Mouse (Mus musculus) stomach, embryonic 15.5 days (tissue): ENCODE data around the gene Galnt9. TPM values are rescaled to one million over a fixed set of nuclear protein-coding genes. Genes with fewer than 3 reads are reported as not detected.
A peak's percentile ranks its signal among the peaks of the same experiment; 100 is the strongest.

Experiments
- ATAC-seq: fragments of 200-750 bp; cut with Nextera tagmentation; 2 replicates; pipeline ENCODE4 v1.8.0; 2017; ENCODE audit warnings: low read depth, moderate number of reproducible peaks, moderate TSS enrichment; ENCODE audit not compliant: insufficient read depth, low FRiP score
- H3K27ac ChIP-seq: fragments of 300-500 bp; sonication (generic); 2 replicates; pipeline ENCODE4 v1.5.1; 2015; ENCODE audit warnings: mild to moderate bottlenecking, inconsistent platforms
- H3K27me3 ChIP-seq: fragments of 300-500 bp; sonication (generic); replicated peaks from 2 replicates; pipeline ENCODE4 v1.6.1; 2015; ENCODE audit warnings: inconsistent platforms
- H3K36me3 ChIP-seq: fragments of 300-500 bp; sonication (generic); 2 replicates; pipeline ENCODE4 v1.6.1; 2015; ENCODE audit warnings: inconsistent platforms
- H3K4me1 ChIP-seq: fragments of 300-500 bp; sonication (generic); 2 replicates; pipeline ENCODE4 v1.6.1; 2015; ENCODE audit warnings: inconsistent platforms
- H3K4me2 ChIP-seq: fragments of 300-500 bp; sonication (generic); 2 replicates; pipeline ENCODE4 v1.6.1; 2015; ENCODE audit warnings: mild to moderate bottlenecking, inconsistent platforms
- H3K4me3 ChIP-seq: fragments of 300-500 bp; sonication (generic); replicated peaks from 2 replicates; pipeline ENCODE4 v1.5.1; 2015; ENCODE audit warnings: inconsistent platforms
- H3K9ac ChIP-seq: fragments of 300-500 bp; sonication (generic); 2 replicates; pipeline ENCODE4 v1.6.1; 2015; ENCODE audit warnings: inconsistent platforms
- H3K9me3 ChIP-seq: fragments of 300-500 bp; sonication (generic); 2 replicates; pipeline ENCODE4 v1.6.1; 2016; ENCODE audit warnings: inconsistent platforms
- WGBS: fragments of 180-500 bp; shearing (Covaris S2); methylation state at CpG from one replicate; pipeline ENCODE4 v1.1.7; 2015; 5-methylcytosine and 5-hydroxymethylcytosine counted together
- microRNA-seq: library from miRNA; unstranded; fragments of <30 nt; microRNA quantifications from one replicate; pipeline ENCODE4, GENCODE M21; 2016
- polyA plus RNA-seq: library from polyadenylated mRNA; unstranded; fragments of >200 nt; fragmentation: Nextera tagmentation; extraction: Ambion mirVana; gene quantifications from 2 replicates; pipeline ENCODE4 v1.2.1, GENCODE M21; 2015

Gene Galnt9
- polyA plus RNA-seq, 1 experiment from 2014 or later = 0.71 TPM

GRCm38 (mm10) chr5:110652719-110653648, 108.8 kb downstream of the Galnt9 start, which contains the start of the genes Noc4l and Ddx51:
Gene Noc4l (minus strand): TSS chr5:110653417.
Gene Ddx51 (plus strand): TSS chr5:110653451.
- peak within 1 kb of the TSS; percentile 98 for H3K9ac ChIP-seq
- H3K27ac ChIP-seq = 0 out of 2 replicates have a peak within 1 kb of the TSS, but pooled peaks have one; percentile 44
- peaks cover 12% of the 10 kb centered on the region for H3K4me1 ChIP-seq
- peak within 1 kb of the TSS; percentile 86 for H3K4me3 ChIP-seq
- no peaks in the 10 kb centered on the region for H3K27me3 ChIP-seq
- no peaks in the 10 kb centered on the region for H3K9me3 ChIP-seq
- ATAC-seq = peak; percentile 86
- H3K36me3 ChIP-seq = peaks cover 49% of the 10 kb centered on the region
- whole genome bisulfite sequencing = under 1% methylated on average over 91 of the region's 91 CpGs
- H3K4me2 ChIP-seq = peak within 1 kb of the TSS; percentile 81

GRCm38 (mm10) chr5:110653686-110654085, 109.5 kb downstream of the Galnt9 start:
- WGBS = under 1% methylated on average over 37 of the region's 37 CpGs
- Histone ChIP-seq H3K9ac (peak overlapping the region; percentile 98), H3K9me3 (no peaks in the 10 kb centered on the region), H3K4me1 (peaks cover 12% of the 10 kb centered on the region), H3K4me3 (peak overlapping the region; percentile 86), H3K27me3 (no peaks in the 10 kb centered on the region), H3K4me2 (peak overlapping the region; percentile 81), H3K27ac (0 out of 2 replicates have a peak overlapping the region, but pooled peaks have one; percentile 44), H3K36me3 (peaks cover 50% of the 10 kb centered on the region)
- ATAC-seq = peak; percentile 28; the same call in 1 of the 2 replicates

- H3K27ac ChIP-seq = no peak overlapping the region
These were observed 115.5 kb downstream of the Galnt9 start for GRCm38 (mm10) chr5:110659682-110660081.

GRCm38 (mm10) chr5:110664041-110664440, 119.9 kb downstream of the Galnt9 start:
- Histone ChIP-seq H3K27me3 (no peaks in the 10 kb centered on the region), H3K36me3 (peaks cover 62% of the 10 kb centered on the region), H3K9ac (no peak overlapping the region), H3K4me3 (no peak overlapping the region), H3K4me2 (no peak overlapping the region), H3K27ac (no peak overlapping the region), H3K9me3 (no peaks in the 10 kb centered on the region), H3K4me1 (no peaks in the 10 kb centered on the region)
- 95% methylated on average over 2 of the region's 2 CpGs for WGBS
- ATAC-seq = no peak

More at GRCm38 (mm10) chr5:110659682-110660081, 115.5 kb downstream of the Galnt9 start:
- Histone ChIP-seq H3K4me1 (no peaks in the 10 kb centered on the region), H3K4me2 (no peak overlapping the region), H3K9ac (no peak overlapping the region), H3K27me3 (no peaks in the 10 kb centered on the region), H3K4me3 (no peak overlapping the region), H3K36me3 (peaks cover 54% of the 10 kb centered on the region), H3K9me3 (no peaks in the 10 kb centered on the region)
- no peak for ATAC-seq

GRCm38 (mm10) chr5:110664750-110665269, 120.7 kb downstream of the Galnt9 start:
- ATAC-seq = no peak
- WGBS = 87% methylated on average over 2 of the region's 2 CpGs
- no peaks in the 10 kb centered on the region for H3K4me1 ChIP-seq
- no peaks in the 10 kb centered on the region for H3K27me3 ChIP-seq
- no peaks in the 10 kb centered on the region for H3K9me3 ChIP-seq
- H3K4me3 ChIP-seq = no peak overlapping the region
- H3K36me3 ChIP-seq = peaks cover 61% of the 10 kb centered on the region
- no peak overlapping the region for H3K4me2 ChIP-seq
- no peak overlapping the region for H3K9ac ChIP-seq
- H3K27ac ChIP-seq = no peak overlapping the region

GRCm38 (mm10) chr5:110665486-110666121, 121.4 kb downstream of the Galnt9 start:
- Histone ChIP-seq H3K4me1 (no peaks in the 10 kb centered on the region), H3K9ac (no peak overlapping the region), H3K27me3 (no peaks in the 10 kb centered on the region), H3K9me3 (no peaks in the 10 kb centered on the region), H3K4me3 (no peak overlapping the region), H3K36me3 (peaks cover 68% of the 10 kb centered on the region), H3K4me2 (no peak overlapping the region), H3K27ac (no peak overlapping the region)
- no peak for ATAC-seq
- WGBS = 69% methylated on average over 6 of the region's 6 CpGs

Small RNAs within 50 kb of the gene (microRNA-seq; reads per million reads assigned to microRNA genes)
- gene Mir7026 = not detected

Other genes starting within 250 kb of the Galnt9 start
- 0.70 and 0.73 TPM in 2 replicates for gene P2rx2, start 201.1 kb upstream of the Galnt9 start, polyA plus RNA-seq
- not detected in 2 replicates for gene Lrcol1, start 199.6 kb upstream of the Galnt9 start, polyA plus RNA-seq
- gene Fbrsl1, start 95.9 kb upstream of the Galnt9 start, polyA plus RNA-seq = 11.1 and 12.0 TPM in 2 replicates
- 44.8 and 50.6 TPM in 2 replicates for gene Noc4l, start 109.1 kb downstream of the Galnt9 start, polyA plus RNA-seq
- gene Ddx51, start 109.1 kb downstream of the Galnt9 start, polyA plus RNA-seq = 22.1 and 24.2 TPM in 2 replicates
- gene Ep400, start 226.4 kb downstream of the Galnt9 start, polyA plus RNA-seq = 29.8 and 46.2 TPM in 2 replicates
- gene Pus1, start 236.3 kb downstream of the Galnt9 start, polyA plus RNA-seq = 45.0 and 51.1 TPM in 2 replicates